10 mouse cellular contexts compared by ENCODE assay signal in genomic region chr13:13549687-13550660, GRCm38 (mm10). TPM values are rescaled to one million over a fixed set of nuclear protein-coding genes. Genes with fewer than 3 reads are reported as not detected.
A peak's percentile ranks its signal among the peaks of the same experiment; 100 is the strongest.
DNase-seq lines count a peak whose midpoint lies in the region; ATAC-seq and TF ChIP-seq lines count a peak whose summit lies in the region.
"Had no signal": no experiment of that assay in that cellular context is flagged by ENCODE, and none has a peak within 500 bp of the region (broad histone marks: within the 10 kb centered on the region; RNA-seq: fewer than 3 reads in every experiment).

No protein-coding gene starts in this region.

- H3K4me3 ChIP-seq in heart, embryonic 15.5 days: no peak overlapping the region
- no peak overlapping the region for H3K4me3 ChIP-seq in midbrain, embryonic 11.5 days (ENCODE audit: low read depth, low read length)
- no peak overlapping the region for H3K4me3 ChIP-seq in midbrain, postnatal 0 days (ENCODE audit: low read depth, low read length)
- H3K4me3 ChIP-seq in lung, embryonic 15.5 days: no peak overlapping the region

- no peak overlapping the region for H3K4me2 ChIP-seq in heart, embryonic 15.5 days
- no peak overlapping the region for H3K4me2 ChIP-seq in midbrain, embryonic 11.5 days
- H3K4me2 ChIP-seq in midbrain, postnatal 0 days (ENCODE audit: low read depth, low read length, poor library complexity, severe bottlenecking): no peak overlapping the region
- H3K4me2 ChIP-seq in lung, embryonic 15.5 days: no peak overlapping the region

- ATAC-seq in heart, embryonic 15.5 days (replicated peaks; ENCODE audit: insufficient number of reproducible peaks, insufficient read depth, low FRiP score, low read depth): 0 out of 2 replicates have a peak, but pooled peaks have one; percentile 58
- ATAC-seq in midbrain, embryonic 11.5 days (ENCODE audit: low FRiP score): no peak
- no peak for ATAC-seq in midbrain, postnatal 0 days (ENCODE audit: low FRiP score)
- peak; percentile 29; the same call in 1 of the 2 replicates for ATAC-seq in lung, embryonic 15.5 days (ENCODE audit: borderline replicate concordance, extremely low read depth, low FRiP score, low TSS enrichment)
- ATAC-seq: forebrain, postnatal 0 days had no signal

- TF ChIP-seq CTCF in midbrain, postnatal 0 days (IDR thresholded peaks at IDR 0.05): no peak

- H3K27me3 ChIP-seq in heart, embryonic 15.5 days: no peaks in the 10 kb centered on the region
- peaks cover 28% of the 10 kb centered on the region for H3K27me3 ChIP-seq in midbrain, embryonic 11.5 days (ENCODE audit: control insufficient read depth, insufficient read depth, low read length)
- 0 out of 2 replicates have a peak, but pooled peaks cover 2% of the 10 kb centered on the region for H3K27me3 ChIP-seq in midbrain, postnatal 0 days (ENCODE audit: insufficient read depth, low read length)
- H3K27me3 ChIP-seq in lung, embryonic 15.5 days: no peaks in the 10 kb centered on the region

- H3K9ac ChIP-seq in heart, embryonic 15.5 days: no peak overlapping the region
- no peak overlapping the region for H3K9ac ChIP-seq in midbrain, embryonic 11.5 days (ENCODE audit: low read length)
- no peak overlapping the region for H3K9ac ChIP-seq in midbrain, postnatal 0 days (replicated peaks; ENCODE audit: low read length, poor library complexity, severe bottlenecking)
- H3K9ac ChIP-seq in lung, embryonic 15.5 days: no peak overlapping the region
- H3K9ac ChIP-seq: forebrain, postnatal 0 days had no signal

- intact Hi-C loops in heart, postnatal 25 days (cut with DNase I): no loop called here

- no peaks in the 10 kb centered on the region for H3K4me1 ChIP-seq in heart, embryonic 15.5 days (replicated peaks)
- no peaks in the 10 kb centered on the region for H3K4me1 ChIP-seq in midbrain, embryonic 11.5 days (ENCODE audit: control insufficient read depth, insufficient read depth, low read length)
- no peaks in the 10 kb centered on the region for H3K4me1 ChIP-seq in midbrain, postnatal 0 days (ENCODE audit: insufficient read depth, low read length)
- H3K4me1 ChIP-seq in lung, embryonic 15.5 days: peaks cover 8% of the 10 kb centered on the region

- no peaks in the 10 kb centered on the region for H3K36me3 ChIP-seq in heart, embryonic 15.5 days
- H3K36me3 ChIP-seq in midbrain, embryonic 11.5 days (ENCODE audit: control insufficient read depth, insufficient read depth, low read length): no peaks in the 10 kb centered on the region
- no peaks in the 10 kb centered on the region for H3K36me3 ChIP-seq in midbrain, postnatal 0 days (ENCODE audit: insufficient read depth, low read length)
- H3K36me3 ChIP-seq in lung, embryonic 15.5 days: no peaks in the 10 kb centered on the region

- H3K27ac ChIP-seq in heart, embryonic 15.5 days: no peak overlapping the region
- H3K27ac ChIP-seq in midbrain, embryonic 11.5 days (ENCODE audit: low read depth, low read length): no peak overlapping the region
- no peak overlapping the region for H3K27ac ChIP-seq in midbrain, postnatal 0 days (ENCODE audit: low read depth, low read length)
- H3K27ac ChIP-seq in lung, embryonic 15.5 days: no peak overlapping the region

- no peak for DNase-seq in heart, postnatal 25 days (ENCODE audit: low spot score)
- DNase-seq in midbrain, embryonic 11.5 days (ENCODE audit: low spot score, missing footprints): peak; percentile 78
- no peak for DNase-seq in midbrain, postnatal 0 days (ENCODE audit: low spot score)
- peak; percentile 39 for DNase-seq in retina, postnatal 1 day
- DNase-seq in testis, postnatal 14 days (ENCODE audit: low spot score): no peak
- no peak for DNase-seq in natural killer cell, adult 2 months (ENCODE audit: low spot score in 2 of 2)
- DNase-seq: cerebellum, postnatal 36 days; forebrain, postnatal 0 days had no signal

- 55% methylated on average over 9 of the region's 9 CpGs for WGBS in heart, embryonic 15.5 days
- 68% methylated on average over 9 of the region's 9 CpGs for WGBS in midbrain, embryonic 11.5 days
- WGBS in midbrain, postnatal 0 days: 63% methylated on average over 9 of the region's 9 CpGs
- 50% methylated on average over 9 of the region's 9 CpGs for WGBS in lung, embryonic 15.5 days

- no peaks in the 10 kb centered on the region for H3K9me3 ChIP-seq in heart, embryonic 15.5 days (replicated peaks)
- H3K9me3 ChIP-seq in midbrain, embryonic 11.5 days (ENCODE audit: control insufficient read depth, low read length): no peaks in the 10 kb centered on the region
- H3K9me3 ChIP-seq in midbrain, postnatal 0 days (ENCODE audit: low read length): no peaks in the 10 kb centered on the region
- no peaks in the 10 kb centered on the region for H3K9me3 ChIP-seq in lung, embryonic 15.5 days

RNA-seq across cellular contexts. Expression of gene Lyst, which starts 40.2 kb away (rescaled TPM):
- polyA plus RNA-seq in heart, embryonic 15.5 days (2015; fragmentation: Nextera tagmentation; extraction: Ambion mirVana): 2.7 and 2.9 TPM in 2 replicates
- total RNA-seq in heart, postnatal 25 days (2021): 10 to 100 TPM in 1 of 2 experiments, 1 to 10 TPM in 1; 8.3 to 12.0 TPM
- 1.8 and 2.5 TPM in 2 replicates for polyA plus RNA-seq in midbrain, embryonic 11.5 days (2014; fragmentation: Nextera tagmentation; extraction: Ambion mirVana)
- total RNA-seq in midbrain, postnatal 0 days (2014; rRNA removed): 15.9 and 19.5 TPM in 2 replicates
- 3.1 and 5.2 TPM in 2 replicates for polyA plus RNA-seq in midbrain, postnatal 0 days (2015; fragmentation: Nextera tagmentation; extraction: Ambion mirVana)
- polyA plus RNA-seq in lung, embryonic 15.5 days (2015; fragmentation: Nextera tagmentation; extraction: Ambion mirVana): 4.9 and 5.3 TPM in 2 replicates

Comparison
In these comparisons a context has a peak if more than half of its experiments do, and no peak if none do; other contexts are left out.
1. DNase-seq: peak in midbrain, embryonic 11.5 days (single experiment) and retina, postnatal 1 day (single experiment); none in heart, postnatal 25 days (single experiment), midbrain, postnatal 0 days (single experiment), testis, postnatal 14 days (single experiment) and natural killer cell, adult 2 months (0 of 2).
2. ATAC-seq: peak in heart, embryonic 15.5 days (single experiment) and lung, embryonic 15.5 days (single experiment); none in midbrain, embryonic 11.5 days (single experiment) and midbrain, postnatal 0 days (single experiment).